Mouse (Mus musculus): Measurements from ENCODE around the gene Mnd1. TPM values are rescaled to one million over a fixed set of nuclear protein-coding genes. Genes with fewer than 3 reads are reported as not detected.

Gene Mnd1
- polyA plus RNA-seq, 1 experiment from 2014 or later, result 6.5 TPM

DNA sequence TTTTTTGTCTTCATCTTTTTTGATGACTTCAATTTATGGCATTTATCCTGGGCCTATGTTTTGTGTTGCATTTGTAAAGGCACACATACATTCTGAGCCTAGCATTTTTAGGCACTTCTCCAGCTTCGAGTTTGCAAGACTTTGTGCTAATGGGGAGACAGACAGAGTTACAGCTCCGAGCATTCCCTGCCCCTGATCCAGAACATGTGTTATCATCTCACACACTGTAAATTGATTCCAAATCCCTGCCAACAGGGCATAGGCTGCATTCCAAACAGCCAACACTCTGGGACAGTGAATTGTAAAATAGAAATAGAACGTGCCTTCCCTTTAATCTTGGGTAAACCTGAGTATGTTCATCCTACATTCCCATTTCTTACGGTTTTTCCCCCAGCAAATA, 95.9 kb downstream of the Mnd1 start:
- TF ChIP-seq CTCF (IDR thresholded peaks at IDR 0.05), result no peak
- no peak for TF ChIP-seq EP300 (IDR thresholded peaks at IDR 0.05)
- Histone ChIP-seq H3K9me3 (ENCODE audit: low read length) (no peaks in the 10 kb centered on the region), H3K36me3 (ENCODE audit: insufficient read depth, low read length) (no peaks in the 10 kb centered on the region), H3K27me3 (replicated peaks; ENCODE audit: insufficient read depth, low read length) (no peaks in the 10 kb centered on the region), H3K4me1 (ENCODE audit: insufficient read depth, low read depth, low read length) (peaks cover 3% of the 10 kb centered on the region; the same call in 1 of the 2 replicates), H3K27ac (ENCODE audit: low read length) (peak overlapping the region; percentile 9; the same call in 1 of the 2 replicates), H3K4me2 (replicated peaks; ENCODE audit: low read depth, low read length) (no peak overlapping the region), H3K4me3 (ENCODE audit: low read depth, low read length) (no peak overlapping the region), H3K9ac (replicated peaks; ENCODE audit: low read depth) (no peak overlapping the region)
- 54% methylated on average over 4 of the region's 4 CpGs for WGBS
- ATAC-seq (peak; percentile 46), DNase-seq (ENCODE audit: low spot score) (peak; percentile 52)

DNA sequence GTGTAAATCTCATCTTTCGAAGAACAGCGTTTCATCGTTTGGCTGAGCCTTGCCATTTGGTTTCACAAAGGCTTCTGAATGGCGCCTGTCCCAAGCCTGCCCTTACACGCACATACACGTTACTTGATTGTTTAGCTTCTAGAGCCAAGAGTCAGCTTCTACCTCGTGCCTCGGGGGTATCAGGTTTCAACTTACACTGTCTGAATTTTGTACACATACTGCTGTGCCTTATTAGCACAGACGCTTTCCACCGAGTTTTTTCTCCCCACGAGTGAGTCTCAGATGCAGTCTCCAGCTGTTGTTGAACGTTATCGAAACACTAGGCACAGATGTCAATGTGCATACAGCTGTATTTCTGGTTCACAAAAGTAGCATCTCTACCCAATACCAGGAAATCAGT, 96.3 kb downstream of the Mnd1 start:
- peak; percentile 67 for ATAC-seq
- no peak overlapping the region for H3K27ac ChIP-seq (ENCODE audit: low read length)
- 26% methylated on average over 13 of the region's 13 CpGs for WGBS

DNA sequence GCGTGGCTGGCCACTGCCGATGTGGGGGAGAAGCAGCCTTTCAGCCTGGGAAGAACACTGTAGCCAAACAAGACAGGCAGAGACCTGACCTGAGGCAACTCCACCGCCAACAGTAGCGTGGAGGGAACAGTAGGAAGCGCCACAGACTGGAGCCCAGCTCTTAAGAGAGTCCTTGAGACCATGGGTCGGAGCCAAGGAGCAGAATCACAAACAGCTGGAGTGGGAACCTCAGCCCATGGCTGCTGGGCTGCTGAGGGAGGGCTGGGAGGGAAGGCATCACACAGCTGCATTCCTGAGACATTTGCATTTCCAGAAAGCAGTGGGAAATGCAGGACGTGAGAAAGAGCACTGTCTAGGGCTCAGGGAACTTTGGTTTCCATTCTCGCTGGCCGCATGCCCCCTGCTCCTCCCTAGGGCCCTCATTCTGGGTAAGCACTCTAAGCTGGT, 106.8 kb downstream of the Mnd1 start:
- H3K9ac ChIP-seq (replicated peaks; ENCODE audit: low read depth), result no peak overlapping the region
- H3K27me3 ChIP-seq (replicated peaks; ENCODE audit: insufficient read depth, low read length), result no peaks in the 10 kb centered on the region
- no peaks in the 10 kb centered on the region for H3K9me3 ChIP-seq (ENCODE audit: low read length)
- peak; percentile 92 for DNase-seq (ENCODE audit: low spot score)
- H3K4me3 ChIP-seq (ENCODE audit: low read depth, low read length), result no peak overlapping the region
- H3K4me1 ChIP-seq (ENCODE audit: insufficient read depth, low read depth, low read length), result peaks cover 5% of the 10 kb centered on the region; the same call in 1 of the 2 replicates
- TF ChIP-seq EP300 (IDR thresholded peaks at IDR 0.05), result no peak
- peak; percentile 75 for TF ChIP-seq CTCF (IDR thresholded peaks at IDR 0.05)
- peak overlapping the region; percentile 27; the same call in 1 of the 2 replicates for H3K4me2 ChIP-seq (replicated peaks; ENCODE audit: low read depth, low read length)
- peak overlapping the region; percentile 59; the same call in 1 of the 2 replicates for H3K27ac ChIP-seq (ENCODE audit: low read length)
- 14% methylated on average over 9 of the region's 9 CpGs for whole genome bisulfite sequencing
- peak; percentile 99 for ATAC-seq
- H3K36me3 ChIP-seq (ENCODE audit: insufficient read depth, low read length), result no peaks in the 10 kb centered on the region

More for the DNA sequence above, 96.3 kb downstream of the Mnd1 start:
- Histone ChIP-seq H3K27me3 (replicated peaks; ENCODE audit: insufficient read depth, low read length) (no peaks in the 10 kb centered on the region), H3K9ac (replicated peaks; ENCODE audit: low read depth) (no peak overlapping the region), H3K36me3 (ENCODE audit: insufficient read depth, low read length) (no peaks in the 10 kb centered on the region), H3K9me3 (ENCODE audit: low read length) (no peaks in the 10 kb centered on the region), H3K4me2 (replicated peaks; ENCODE audit: low read depth, low read length) (no peak overlapping the region), H3K4me1 (ENCODE audit: insufficient read depth, low read depth, low read length) (peaks cover 3% of the 10 kb centered on the region; the same call in 1 of the 2 replicates), H3K4me3 (ENCODE audit: low read depth, low read length) (no peak overlapping the region)
- DNase-seq (ENCODE audit: low spot score), result peak; percentile 57
- TF ChIP-seq CTCF (IDR thresholded peaks at IDR 0.05), result no peak
- no peak for TF ChIP-seq EP300 (IDR thresholded peaks at IDR 0.05)

DNA sequence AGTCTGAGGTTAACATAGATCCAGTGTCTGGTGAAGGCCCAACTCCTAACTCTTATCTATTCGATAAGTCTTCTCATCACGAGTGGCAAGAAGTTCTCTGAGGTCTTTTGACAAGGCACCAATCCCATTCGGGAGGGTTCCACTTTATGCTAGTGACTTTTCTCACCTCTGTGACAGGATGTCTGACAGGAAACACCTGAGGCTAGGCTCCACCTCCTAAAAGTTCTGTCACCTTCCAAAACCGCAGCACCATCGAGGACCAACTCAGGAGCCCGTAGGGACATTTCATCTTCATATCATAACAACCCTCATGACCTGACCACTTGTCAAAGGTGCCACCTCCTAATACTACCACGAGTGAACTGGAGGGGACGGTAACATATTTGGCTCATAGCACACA, 109.4 kb downstream of the Mnd1 start:
- ATAC-seq (no peak), DNase-seq (ENCODE audit: low spot score) (no peak)
- Histone ChIP-seq H3K9ac (replicated peaks; ENCODE audit: low read depth) (no peak overlapping the region), H3K27ac (ENCODE audit: low read length) (no peak overlapping the region), H3K9me3 (ENCODE audit: low read length) (no peaks in the 10 kb centered on the region), H3K4me2 (replicated peaks; ENCODE audit: low read depth, low read length) (no peak overlapping the region), H3K36me3 (ENCODE audit: insufficient read depth, low read length) (no peaks in the 10 kb centered on the region), H3K4me1 (ENCODE audit: insufficient read depth, low read depth, low read length) (peaks cover 5% of the 10 kb centered on the region; the same call in 1 of the 2 replicates), H3K27me3 (replicated peaks; ENCODE audit: insufficient read depth, low read length) (no peaks in the 10 kb centered on the region), H3K4me3 (ENCODE audit: low read depth, low read length) (no peak overlapping the region)
- TF ChIP-seq CTCF (IDR thresholded peaks at IDR 0.05) (no peak), EP300 (IDR thresholded peaks at IDR 0.05) (no peak)
- 74% methylated on average over 8 of the region's 8 CpGs for WGBS

DNA sequence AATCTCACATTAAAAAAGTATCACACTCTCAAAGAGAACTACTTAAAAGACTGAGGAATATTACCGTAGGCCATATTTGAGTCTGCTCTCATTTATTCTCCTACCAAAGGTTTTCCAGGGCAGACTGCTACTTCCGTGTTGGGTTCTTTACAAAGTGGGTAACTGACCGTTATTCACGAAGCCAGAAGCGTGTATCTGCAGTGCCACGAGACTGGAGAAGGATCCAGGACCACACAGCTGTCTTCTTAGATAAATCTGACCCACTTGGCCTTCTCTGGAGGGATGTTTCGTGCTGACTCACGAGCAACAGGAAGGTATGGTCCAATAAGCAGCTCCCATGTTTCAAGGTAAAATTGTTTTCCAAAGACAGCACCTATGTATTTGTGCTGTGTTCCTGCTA, 113.8 kb downstream of the Mnd1 start:
- no peak for DNase-seq (ENCODE audit: low spot score)
- TF ChIP-seq CTCF (IDR thresholded peaks at IDR 0.05) (no peak), EP300 (IDR thresholded peaks at IDR 0.05) (no peak)
- Histone ChIP-seq H3K4me3 (ENCODE audit: low read depth, low read length) (no peak overlapping the region), H3K27me3 (replicated peaks; ENCODE audit: insufficient read depth, low read length) (no peaks in the 10 kb centered on the region), H3K9me3 (ENCODE audit: low read length) (no peaks in the 10 kb centered on the region), H3K9ac (replicated peaks; ENCODE audit: low read depth) (no peak overlapping the region), H3K4me2 (replicated peaks; ENCODE audit: low read depth, low read length) (no peak overlapping the region), H3K27ac (ENCODE audit: low read length) (no peak overlapping the region), H3K36me3 (ENCODE audit: insufficient read depth, low read length) (no peaks in the 10 kb centered on the region), H3K4me1 (ENCODE audit: insufficient read depth, low read depth, low read length) (peaks cover 14% of the 10 kb centered on the region; the same call in 1 of the 2 replicates)
- WGBS, result 84% methylated on average over 8 of the region's 8 CpGs
- ATAC-seq, result no peak

DNA sequence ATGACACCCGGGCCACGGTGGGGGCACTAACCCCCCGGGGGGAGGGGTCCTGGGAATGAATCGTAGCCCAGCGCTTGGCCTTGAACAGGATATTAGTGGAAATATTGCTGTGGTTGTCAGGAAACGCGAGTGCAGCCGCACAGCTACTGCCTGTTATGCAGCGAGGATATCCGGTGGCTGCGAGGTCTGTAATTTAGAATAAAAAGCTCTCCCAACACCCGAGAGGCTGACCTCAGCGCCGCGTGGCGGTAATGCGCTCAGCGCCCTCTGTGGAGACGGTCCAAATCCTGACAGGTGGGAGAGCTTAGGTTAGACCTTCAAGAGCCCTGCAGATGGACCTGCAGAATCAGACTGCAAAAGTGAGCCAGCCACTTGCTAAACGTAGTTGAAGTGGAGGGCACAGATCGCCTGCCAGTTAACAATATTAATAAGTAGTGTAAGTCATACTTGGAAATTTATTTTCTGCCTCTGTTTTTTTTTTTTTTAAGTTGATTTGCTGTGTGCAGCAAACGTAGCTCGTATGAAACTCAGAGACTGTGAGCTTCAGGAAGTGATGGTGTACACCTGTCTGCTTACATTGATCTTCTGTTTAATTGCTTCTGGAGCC, 115.0 kb downstream of the Mnd1 start:
- peak; percentile 55 for ATAC-seq
- Histone ChIP-seq H3K36me3 (ENCODE audit: insufficient read depth, low read length) (no peaks in the 10 kb centered on the region), H3K27ac (ENCODE audit: low read length) (peak overlapping the region; percentile 90), H3K4me2 (replicated peaks; ENCODE audit: low read depth, low read length) (peak overlapping the region; percentile 96), H3K4me1 (ENCODE audit: insufficient read depth, low read depth, low read length) (peaks cover 14% of the 10 kb centered on the region; the same call in 1 of the 2 replicates), H3K27me3 (replicated peaks; ENCODE audit: insufficient read depth, low read length) (no peaks in the 10 kb centered on the region), H3K9ac (replicated peaks; ENCODE audit: low read depth) (peak overlapping the region; percentile 48), H3K9me3 (ENCODE audit: low read length) (no peaks in the 10 kb centered on the region), H3K4me3 (ENCODE audit: low read depth, low read length) (peak overlapping the region; percentile 95)
- 2% methylated on average over 23 of the region's 23 CpGs for WGBS
- TF ChIP-seq CTCF (IDR thresholded peaks at IDR 0.05) (peak; percentile 47; the same call in 1 of the 2 replicates), EP300 (IDR thresholded peaks at IDR 0.05) (no peak)
- DNase-seq (ENCODE audit: low spot score), result peak; percentile 73
